Mouse (Mus musculus) forebrain, embryonic 15.5 days (tissue): Measurements from ENCODE around the gene Odf4. TPM values are rescaled to one million over a fixed set of nuclear protein-coding genes. Genes with fewer than 3 reads are reported as not detected.

Experiments used
- ATAC-seq: fragments of 200-750 bp; cut with Nextera tagmentation; replicated peaks from 2 replicates; pipeline ENCODE4 v1.8.0; 2017; ENCODE audit warnings: mild to moderate bottlenecking, moderate TSS enrichment, moderate library complexity
- H3K27ac ChIP-seq: fragments of 300-500 bp; sonication (generic); replicated peaks from 2 replicates; pipeline ENCODE4 v1.5.1; 2015; ENCODE audit warnings: mild to moderate bottlenecking, inconsistent platforms
- H3K27me3 ChIP-seq: fragments of 300-500 bp; sonication (generic); 2 replicates; pipeline ENCODE4 v1.6.1; 2015; ENCODE audit warnings: inconsistent platforms
- H3K36me3 ChIP-seq: fragments of 300-500 bp; sonication (generic); 2 replicates; pipeline ENCODE4 v1.6.1; 2015; ENCODE audit warnings: mild to moderate bottlenecking, inconsistent platforms
- H3K4me1 ChIP-seq: fragments of 300-500 bp; sonication (generic); 2 replicates; pipeline ENCODE4 v1.6.1; 2015; ENCODE audit warnings: inconsistent platforms
- H3K4me2 ChIP-seq: fragments of 300-500 bp; sonication (generic); replicated peaks from 2 replicates; pipeline ENCODE4 v1.6.1; 2015; ENCODE audit warnings: mild to moderate bottlenecking, inconsistent platforms
- H3K4me3 ChIP-seq: fragments of 300-500 bp; sonication (generic); 2 replicates; pipeline ENCODE4 v1.5.1; 2015; ENCODE audit warnings: mild to moderate bottlenecking, inconsistent platforms
- H3K9ac ChIP-seq: fragments of 300-500 bp; sonication (generic); replicated peaks from 2 replicates; pipeline ENCODE4 v1.6.1; 2015; ENCODE audit warnings: mild to moderate bottlenecking, inconsistent platforms
- H3K9me3 ChIP-seq: fragments of 300-500 bp; sonication (generic); 2 replicates; pipeline ENCODE4 v1.6.1; 2016; ENCODE audit warnings: inconsistent platforms
- WGBS: fragments of 180-500 bp; shearing (Covaris S2); methylation state at CpG from one replicate; pipeline ENCODE4 v1.1.7; 2015; ENCODE audit warnings: mixed read lengths; 5-methylcytosine and 5-hydroxymethylcytosine counted together
- polyA plus RNA-seq: library from polyadenylated mRNA; unstranded; fragments of >200 nt; fragmentation: Nextera tagmentation; extraction: Ambion mirVana; gene quantifications from 2 replicates; pipeline ENCODE4 v1.2.1, GENCODE M21; 2015

The Odf4 gene
- polyA plus RNA-seq, 1 experiment from 2014 or later: 0.31 TPM

- H3K4me2 ChIP-seq: no peak overlapping the region
- H3K36me3 ChIP-seq: peaks cover 35% of the 10 kb centered on the region
- H3K27ac ChIP-seq: no peak overlapping the region
- no peak overlapping the region for H3K9ac ChIP-seq
- WGBS: 48% methylated on average over 7 of the region's 7 CpGs
- no peak for ATAC-seq
- H3K9me3 ChIP-seq: no peaks in the 10 kb centered on the region
- H3K27me3 ChIP-seq: no peaks in the 10 kb centered on the region
- H3K4me3 ChIP-seq: no peak overlapping the region
- H3K4me1 ChIP-seq: no peaks in the 10 kb centered on the region
These were observed 17.9 kb downstream of the Odf4 start for GRCm38 (mm10) chr11:68908846-68909503.

GRCm38 (mm10) chr11:68907251-68907650, 19.6 kb downstream of the Odf4 start:
- no peak for ATAC-seq
- no peak overlapping the region for H3K9ac ChIP-seq
- no peak overlapping the region for H3K27ac ChIP-seq
- H3K9me3 ChIP-seq: no peaks in the 10 kb centered on the region
- H3K27me3 ChIP-seq: no peaks in the 10 kb centered on the region
- H3K4me1 ChIP-seq: peaks cover 10% of the 10 kb centered on the region
- no peak overlapping the region for H3K4me3 ChIP-seq
- 81% methylated on average over 3 of the region's 3 CpGs for WGBS
- no peak overlapping the region for H3K4me2 ChIP-seq
- peaks cover 51% of the 10 kb centered on the region for H3K36me3 ChIP-seq

DNA sequence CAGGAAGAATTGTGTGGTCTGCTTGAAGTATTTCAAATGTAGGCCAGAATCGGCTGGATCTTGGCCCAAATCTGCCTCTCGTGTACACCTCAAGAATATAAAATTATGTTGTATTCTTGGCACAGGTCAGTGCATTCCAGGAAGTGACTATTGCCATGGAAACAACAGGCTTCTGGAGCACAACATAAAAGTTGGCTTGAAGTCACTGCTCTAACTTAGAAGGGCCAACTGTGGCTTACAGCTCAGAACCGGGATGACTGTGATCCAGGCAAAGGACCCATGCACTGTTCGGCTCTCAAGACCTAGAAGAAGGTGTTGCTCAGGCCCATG, 20.5 kb downstream of the Odf4 start:
- H3K9me3 ChIP-seq: no peaks in the 10 kb centered on the region
- H3K4me2 ChIP-seq: no peak overlapping the region
- no peak overlapping the region for H3K27ac ChIP-seq
- H3K27me3 ChIP-seq: no peaks in the 10 kb centered on the region
- H3K36me3 ChIP-seq: peaks cover 51% of the 10 kb centered on the region
- no peak for ATAC-seq
- H3K9ac ChIP-seq: no peak overlapping the region
- peaks cover 11% of the 10 kb centered on the region for H3K4me1 ChIP-seq
- WGBS: 72% methylated on average over 4 of the region's 4 CpGs
- no peak overlapping the region for H3K4me3 ChIP-seq

DNA sequence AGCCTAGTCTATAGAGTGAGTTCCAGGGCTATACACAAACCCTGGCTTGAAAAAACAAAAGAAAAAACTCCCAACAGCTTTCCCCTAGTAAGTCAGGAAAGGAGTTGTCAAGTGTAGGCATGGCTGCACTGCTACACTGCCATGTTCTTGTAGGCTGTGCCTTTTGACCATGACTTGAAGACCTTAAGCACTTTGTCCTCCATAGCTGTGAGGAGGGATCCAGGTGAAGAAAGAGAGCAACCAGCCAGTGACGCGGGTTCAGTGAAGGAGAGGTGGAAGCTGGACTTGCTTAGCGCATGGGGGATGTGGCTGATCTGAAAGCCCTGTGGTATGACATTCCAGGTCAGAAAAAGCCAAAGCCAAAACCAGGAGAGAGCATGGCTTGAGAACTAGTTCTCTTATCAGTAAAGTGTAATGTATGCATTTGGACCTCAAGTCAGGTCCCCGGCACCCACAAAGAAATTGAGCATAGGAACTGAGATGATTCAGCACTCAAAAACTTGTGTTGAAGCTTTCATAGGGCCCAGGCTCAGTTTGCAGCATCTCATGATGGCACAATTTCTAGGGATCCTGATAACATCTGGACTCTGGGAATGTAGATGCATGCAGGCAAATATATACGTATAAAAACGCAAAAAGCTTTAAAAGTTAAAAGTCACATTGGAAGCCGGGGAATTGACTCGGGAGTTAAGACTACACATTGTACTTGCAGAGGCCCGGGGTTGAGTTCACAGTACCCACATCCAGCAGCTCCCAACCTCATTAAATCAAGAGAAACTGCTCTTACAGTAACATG, 21.0 kb downstream of the Odf4 start:
- Histone ChIP-seq H3K4me3 (no peak overlapping the region), H3K27ac (no peak overlapping the region), H3K9me3 (no peaks in the 10 kb centered on the region), H3K27me3 (no peaks in the 10 kb centered on the region), H3K4me2 (no peak overlapping the region), H3K9ac (no peak overlapping the region), H3K4me1 (peaks cover 11% of the 10 kb centered on the region), H3K36me3 (peaks cover 51% of the 10 kb centered on the region)
- ATAC-seq: no peak
- 90% methylated on average over 9 of the region's 9 CpGs for WGBS

- ATAC-seq: no peak
- Histone ChIP-seq H3K9ac (no peak overlapping the region), H3K4me3 (no peak overlapping the region), H3K4me2 (no peak overlapping the region), H3K9me3 (no peaks in the 10 kb centered on the region), H3K36me3 (peaks cover 51% of the 10 kb centered on the region), H3K27ac (no peak overlapping the region), H3K27me3 (no peaks in the 10 kb centered on the region; the same call in 1 of the 2 replicates), H3K4me1 (peaks cover 11% of the 10 kb centered on the region)
- WGBS: 87% methylated on average over 3 of the region's 3 CpGs
These were observed 21.7 kb downstream of the Odf4 start for GRCm38 (mm10) chr11:68905138-68905531.

- H3K9me3 ChIP-seq: no peaks in the 10 kb centered on the region
- no peak overlapping the region for H3K4me3 ChIP-seq
- no peaks in the 10 kb centered on the region; the same call in 1 of the 2 replicates for H3K27me3 ChIP-seq
- no peak overlapping the region for H3K27ac ChIP-seq
- H3K4me2 ChIP-seq: no peak overlapping the region
- H3K4me1 ChIP-seq: peaks cover 11% of the 10 kb centered on the region
- peaks cover 51% of the 10 kb centered on the region for H3K36me3 ChIP-seq
- ATAC-seq: no peak
- 82% methylated on average over 8 of the region's 8 CpGs for WGBS
- no peak overlapping the region for H3K9ac ChIP-seq
These were observed 22.3 kb downstream of the Odf4 start for GRCm38 (mm10) chr11:68904375-68905137.

DNA sequence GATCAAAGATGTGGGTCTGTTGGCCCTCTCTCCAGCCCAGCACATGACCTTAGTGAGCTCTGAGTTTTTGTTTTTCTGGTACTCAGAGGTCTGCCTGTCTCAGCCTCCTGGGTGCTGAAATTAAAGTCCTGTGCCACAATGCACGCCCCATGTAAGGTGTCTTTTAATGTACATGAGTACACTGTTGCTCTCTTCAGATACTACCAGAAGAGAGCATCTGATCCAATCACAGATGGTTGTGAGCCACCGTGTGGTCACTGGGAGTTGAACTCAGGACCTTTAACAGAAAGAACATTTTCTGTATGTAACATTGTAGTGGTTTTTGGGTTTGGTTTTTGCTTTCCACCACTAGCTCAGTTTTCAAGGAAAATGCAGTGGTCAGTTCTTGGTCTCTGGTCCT, 23.1 kb downstream of the Odf4 start:
- no peak overlapping the region for H3K4me2 ChIP-seq
- H3K9ac ChIP-seq: no peak overlapping the region
- no peak for ATAC-seq
- no peaks in the 10 kb centered on the region for H3K9me3 ChIP-seq
- peaks cover 51% of the 10 kb centered on the region for H3K36me3 ChIP-seq
- peaks cover 11% of the 10 kb centered on the region for H3K4me1 ChIP-seq
- 92% methylated on average over 2 of the region's 2 CpGs for WGBS
- no peak overlapping the region for H3K27ac ChIP-seq
- H3K27me3 ChIP-seq: no peaks in the 10 kb centered on the region; the same call in 1 of the 2 replicates
- no peak overlapping the region for H3K4me3 ChIP-seq

DNA sequence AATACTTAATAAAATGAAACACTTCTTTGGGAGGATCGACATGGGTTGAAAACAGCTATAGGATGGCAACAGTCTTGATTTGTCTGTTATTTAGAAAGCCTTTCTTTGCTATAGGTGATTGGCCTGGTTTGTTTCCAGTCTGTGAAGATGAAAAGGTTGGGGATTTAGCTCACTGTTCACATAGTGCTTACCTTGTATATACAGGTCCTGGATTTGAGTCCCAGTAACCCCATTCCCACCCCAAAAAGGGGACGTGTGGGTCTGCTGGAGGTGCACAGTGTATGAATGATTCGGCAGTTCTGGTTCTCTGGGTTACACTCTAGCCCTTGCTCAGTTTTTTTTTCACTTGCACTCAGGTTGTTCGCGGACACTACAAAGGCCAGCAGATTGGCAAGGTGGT, 24.1 kb downstream of the Odf4 start:
- H3K27me3 ChIP-seq: no peaks in the 10 kb centered on the region; the same call in 1 of the 2 replicates
- peaks cover 11% of the 10 kb centered on the region for H3K4me1 ChIP-seq
- peak overlapping the region; percentile 95 for H3K9ac ChIP-seq
- H3K4me2 ChIP-seq: peak overlapping the region; percentile 57
- WGBS: 78% methylated on average over 5 of the region's 5 CpGs
- H3K4me3 ChIP-seq: peak overlapping the region; percentile 88
- no peak overlapping the region for H3K27ac ChIP-seq
- H3K9me3 ChIP-seq: no peaks in the 10 kb centered on the region
- H3K36me3 ChIP-seq: peaks cover 51% of the 10 kb centered on the region
- ATAC-seq: no peak

- Histone ChIP-seq H3K4me3 (peak overlapping the region; percentile 88), H3K4me2 (peak overlapping the region; percentile 57), H3K9me3 (no peaks in the 10 kb centered on the region), H3K9ac (peak overlapping the region; percentile 95), H3K4me1 (peaks cover 11% of the 10 kb centered on the region), H3K27ac (no peak overlapping the region), H3K27me3 (no peaks in the 10 kb centered on the region; the same call in 1 of the 2 replicates), H3K36me3 (peaks cover 49% of the 10 kb centered on the region)
- WGBS: 4% methylated on average over 11 of the region's 11 CpGs
- no peak for ATAC-seq
These were observed 24.5 kb downstream of the Odf4 start for GRCm38 (mm10) chr11:68902367-68902766.

- ATAC-seq: no peak
- Histone ChIP-seq H3K4me3 (peak overlapping the region; percentile 88), H3K9ac (peak overlapping the region; percentile 95), H3K36me3 (peaks cover 45% of the 10 kb centered on the region), H3K4me1 (peaks cover 11% of the 10 kb centered on the region), H3K9me3 (no peaks in the 10 kb centered on the region), H3K27ac (peak overlapping the region; percentile 91), H3K4me2 (peak overlapping the region; percentile 57), H3K27me3 (no peaks in the 10 kb centered on the region; the same call in 1 of the 2 replicates)
- WGBS: under 1% methylated on average over 10 of the region's 10 CpGs
These were observed 24.9 kb downstream of the Odf4 start for GRCm38 (mm10) chr11:68902047-68902364.

DNA sequence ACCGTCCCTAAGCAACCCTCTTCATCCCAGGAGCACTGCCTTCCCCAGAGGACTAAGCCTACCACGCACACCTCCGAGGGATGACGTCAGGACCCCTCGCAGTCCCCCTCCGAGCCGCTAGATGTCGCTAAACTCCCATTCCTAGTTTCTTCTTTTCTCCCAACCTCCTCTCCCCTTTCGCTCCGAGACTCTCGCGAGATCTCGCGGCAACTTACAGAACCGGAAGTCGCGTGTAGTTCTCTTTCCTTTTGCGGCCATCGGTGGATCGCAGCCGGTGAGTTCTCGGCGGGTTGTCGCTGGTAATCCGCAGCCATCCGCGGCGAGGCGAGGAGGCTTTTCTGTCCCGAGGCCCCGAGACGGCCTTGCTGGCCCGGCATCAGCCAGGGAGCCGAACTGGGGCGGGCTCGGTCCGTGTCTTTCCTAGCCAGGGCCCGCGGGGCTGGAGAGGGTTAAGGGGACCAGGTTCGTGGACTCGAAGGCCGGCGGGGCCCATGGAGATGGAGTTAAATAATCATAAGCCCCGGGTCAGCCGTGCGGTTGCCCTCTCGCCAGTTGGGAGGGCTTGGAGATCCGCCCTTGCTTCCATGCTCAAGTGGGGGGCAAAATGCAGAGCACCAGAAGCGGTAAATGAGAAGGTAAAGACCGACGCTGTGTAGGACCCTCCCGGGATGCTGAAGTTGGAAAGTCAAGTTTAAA, 25.4 kb downstream of the Odf4 start, which contains the start of gene Rpl26:
Gene Rpl26 (plus strand): TSS at position 233 of the 696 bp plus-strand sequence.
- H3K27me3 ChIP-seq: no peaks in the 10 kb centered on the region; the same call in 1 of the 2 replicates
- H3K9ac ChIP-seq: peak within 1 kb of the TSS; percentile 95
- H3K27ac ChIP-seq: peak within 1 kb of the TSS; percentile 91
- peak; percentile 92 for ATAC-seq
- WGBS: under 1% methylated on average over 52 of the region's 52 CpGs
- H3K4me3 ChIP-seq: peak within 1 kb of the TSS; percentile 88
- peaks cover 40% of the 10 kb centered on the region for H3K36me3 ChIP-seq
- H3K9me3 ChIP-seq: no peaks in the 10 kb centered on the region
- peak within 1 kb of the TSS; percentile 57 for H3K4me2 ChIP-seq
- H3K4me1 ChIP-seq: peaks cover 11% of the 10 kb centered on the region
